Mouse (Mus musculus) thymus, adult 2 months (tissue): ENCODE results near the gene Pdzd3. TPM values are rescaled to one million over a fixed set of nuclear protein-coding genes. Genes with fewer than 3 reads are reported as not detected.
A peak's percentile ranks its signal among the peaks of the same experiment; 100 is the strongest.

Experiments
- DNase-seq: peaks from one replicate; pipeline ENCODE4 v3.0.0; 2021
- H3K27ac ChIP-seq: fragments of 200-500 bp; 2 replicates; pipeline ENCODE4 v1.5.1; 2012; ENCODE audit warnings: low read length, control low read depth; ENCODE audit not compliant: control insufficient read depth, insufficient read depth
- H3K27me3 ChIP-seq: fragments of 200-500 bp; 2 replicates; pipeline ENCODE4 v1.6.1; 2012; ENCODE audit warnings: mild to moderate bottlenecking, low read length, moderate library complexity, mixed read lengths; ENCODE audit not compliant: control insufficient read depth, insufficient read depth
- H3K36me3 ChIP-seq: fragments of 200-500 bp; 2 replicates; pipeline ENCODE4 v1.6.1; 2012; ENCODE audit warnings: mild to moderate bottlenecking, low read length, moderate library complexity; ENCODE audit not compliant: control insufficient read depth, insufficient read depth
- H3K4me1 ChIP-seq: fragments of 200-500 bp; replicated peaks from 2 replicates; pipeline ENCODE4 v1.6.1; 2012; ENCODE audit warnings: low read length; ENCODE audit not compliant: control insufficient read depth, insufficient read depth
- H3K4me3 ChIP-seq: fragments of 200-500 bp; 2 replicates; pipeline ENCODE4 v1.5.1; 2012; ENCODE audit warnings: mild to moderate bottlenecking, low read length, control low read depth, moderate library complexity; ENCODE audit not compliant: control insufficient read depth, insufficient read depth
- CTCF ChIP-seq: fragments of 200-500 bp; IDR thresholded peaks from 2 replicates; pipeline ENCODE4 v1.5.1; 2012; ENCODE audit warnings: mild to moderate bottlenecking, control low read depth, low read length, moderate library complexity, borderline replicate concordance; ENCODE audit not compliant: control insufficient read depth, poor library complexity, insufficient read depth; ENCODE audit errors: extremely low read depth
- POLR2A ChIP-seq: fragments of 200-500 bp; IDR thresholded peaks from 2 replicates; pipeline ENCODE4 v1.6.1; 2012; ENCODE audit warnings: mild to moderate bottlenecking, low read length, control low read depth, moderate library complexity; ENCODE audit not compliant: control insufficient read depth, poor library complexity, insufficient read depth; ENCODE audit errors: extremely low read depth
- WGBS: fragments of 180-500 bp; shearing (Covaris S2); methylation state at CpG from one replicate; pipeline ENCODE4 v1.1.7; 2018; 5-methylcytosine and 5-hydroxymethylcytosine counted together
- polyA plus RNA-seq: library from polyadenylated mRNA; depleted of rRNA; stranded (reverse); fragments of >200 nt; gene quantifications from 2 replicates; pipeline ENCODE4 v1.2.3, GENCODE M21; 2012

Gene Pdzd3
- polyA plus RNA-seq, 1 experiment, result 0.59 TPM

- Histone ChIP-seq H3K27ac (no peak overlapping the region), H3K27me3 (peaks cover 20% of the 10 kb centered on the region), H3K4me3 (0 out of 2 replicates have a peak overlapping the region, but pooled peaks have one; percentile 9), H3K36me3 (peaks cover 11% of the 10 kb centered on the region), H3K4me1 (peaks cover 15% of the 10 kb centered on the region)
- WGBS, result 17% methylated on average over 11 of the region's 11 CpGs
- DNase-seq, result no peak
- TF ChIP-seq POLR2A, result no peak
- TF ChIP-seq CTCF, result no peak
Measured at GRCm38 (mm10) chr9:44287003-44287400, 35.7 kb upstream of the Pdzd3 start.

GRCm38 (mm10) chr9:44286256-44286850 lies 35.1 kb upstream of the Pdzd3 start:
- peaks cover 15% of the 10 kb centered on the region for H3K4me1 ChIP-seq
- 18% methylated on average over 6 of the region's 6 CpGs for WGBS
- no peak overlapping the region for H3K27ac ChIP-seq
- H3K27me3 ChIP-seq, result peaks cover 20% of the 10 kb centered on the region
- H3K4me3 ChIP-seq, result no peak overlapping the region
- peaks cover 5% of the 10 kb centered on the region for H3K36me3 ChIP-seq
- TF ChIP-seq POLR2A (no peak), CTCF (no peak)
- no peak for DNase-seq

GRCm38 (mm10) chr9:44283183-44283582 lies 31.9 kb upstream of the Pdzd3 start:
- H3K27me3 ChIP-seq, result peaks cover 18% of the 10 kb centered on the region
- 92% methylated on average over 5 of the region's 5 CpGs for WGBS
- peaks cover 13% of the 10 kb centered on the region for H3K4me1 ChIP-seq
- no peak for DNase-seq
- H3K27ac ChIP-seq, result no peak overlapping the region
- H3K36me3 ChIP-seq, result no peaks in the 10 kb centered on the region
- no peak overlapping the region for H3K4me3 ChIP-seq
- TF ChIP-seq CTCF (no peak), POLR2A (no peak)

- Histone ChIP-seq H3K4me3 (no peak overlapping the region), H3K27me3 (no peaks in the 10 kb centered on the region), H3K4me1 (peaks cover 15% of the 10 kb centered on the region), H3K27ac (no peak overlapping the region), H3K36me3 (no peaks in the 10 kb centered on the region)
- TF ChIP-seq POLR2A (no peak), CTCF (no peak)
- WGBS, result 93% methylated on average over 4 of the region's 4 CpGs
- no peak for DNase-seq
Measured at GRCm38 (mm10) chr9:44269973-44270372, 18.7 kb upstream of the Pdzd3 start.

GRCm38 (mm10) chr9:44269077-44269476 lies 17.8 kb upstream of the Pdzd3 start:
- peaks cover 15% of the 10 kb centered on the region for H3K4me1 ChIP-seq
- WGBS, result 86% methylated on average over 3 of the region's 3 CpGs

GRCm38 (mm10) chr9:44268432-44268831 lies 17.2 kb upstream of the Pdzd3 start, which contains the start of gene Nlrx1:
Gene Nlrx1 (minus strand): TSS chr9:44268599.
- no peak for DNase-seq
- H3K4me1 ChIP-seq, result peaks cover 15% of the 10 kb centered on the region
- TF ChIP-seq POLR2A (no peak), CTCF (no peak)

More at GRCm38 (mm10) chr9:44269077-44269476, 17.8 kb upstream of the Pdzd3 start:
- H3K4me3 ChIP-seq, result no peak overlapping the region
- TF ChIP-seq POLR2A (no peak), CTCF (peak; percentile 63; the same call in 1 of the 2 replicates)
- H3K36me3 ChIP-seq, result no peaks in the 10 kb centered on the region
- peak; percentile 65 for DNase-seq
- no peak overlapping the region for H3K27ac ChIP-seq
- H3K27me3 ChIP-seq, result no peaks in the 10 kb centered on the region

More at GRCm38 (mm10) chr9:44268432-44268831, 17.2 kb upstream of the Pdzd3 start, which contains the start of gene Nlrx1:
- Histone ChIP-seq H3K27me3 (no peaks in the 10 kb centered on the region), H3K27ac (peak within 1 kb of the TSS; percentile 4; the same call in 1 of the 2 replicates), H3K4me3 (peak within 1 kb of the TSS; percentile 65), H3K36me3 (no peaks in the 10 kb centered on the region)
- WGBS, result 31% methylated on average over 6 of the region's 6 CpGs
